Mouse (Mus musculus): ENCODE results near the gene Panx1. TPM values are rescaled to one million over a fixed set of nuclear protein-coding genes. Genes with fewer than 3 reads are reported as not detected.

Panx1 gene
- polyA plus RNA-seq (2014; fragmentation: Illumina TruSeq; extraction: RNeasy Lipid Tissue Mini Kit (QIAGEN cat#74804); ENCODE audit: low read depth, low replicate concordance) = 4.1 TPM

GRCm38 (mm10) chr9:15045084-15045669 is at the start of gene Panx1:
TSS of gene Panx1 (minus strand) at chr9:15045478.

Other genes with a start within 250 kb of the Panx1 start
- gene Gpr83, start 185.3 kb downstream of the Panx1 start, polyA plus RNA-seq (2014; fragmentation: Illumina TruSeq; extraction: RNeasy Lipid Tissue Mini Kit (QIAGEN cat#74804); ENCODE audit: low read depth, low replicate concordance) = not detected
- gene Izumo1r, start 141.5 kb downstream of the Panx1 start, polyA plus RNA-seq (2014; fragmentation: Illumina TruSeq; extraction: RNeasy Lipid Tissue Mini Kit (QIAGEN cat#74804); ENCODE audit: low read depth, low replicate concordance) = not detected
- gene Hephl1, start 66.6 kb upstream of the Panx1 start, polyA plus RNA-seq (2014; fragmentation: Illumina TruSeq; extraction: RNeasy Lipid Tissue Mini Kit (QIAGEN cat#74804); ENCODE audit: low read depth, low replicate concordance) = 0.08 TPM
- 0.37 TPM for gene Vstm5, start 193.6 kb upstream of the Panx1 start, polyA plus RNA-seq (2014; fragmentation: Illumina TruSeq; extraction: RNeasy Lipid Tissue Mini Kit (QIAGEN cat#74804); ENCODE audit: low read depth, low replicate concordance)
- gene Med17, start 234.5 kb upstream of the Panx1 start, polyA plus RNA-seq (2014; fragmentation: Illumina TruSeq; extraction: RNeasy Lipid Tissue Mini Kit (QIAGEN cat#74804); ENCODE audit: low read depth, low replicate concordance) = 13.2 TPM